Mouse (Mus musculus): ENCODE data around the gene Ciapin1. TPM values are rescaled to one million over a fixed set of nuclear protein-coding genes. Genes with fewer than 3 reads are reported as not detected.

Ciapin1 gene
- polyA plus RNA-seq (2012; rRNA removed) = 16.7 and 32.0 TPM in 2 replicates

DNA sequence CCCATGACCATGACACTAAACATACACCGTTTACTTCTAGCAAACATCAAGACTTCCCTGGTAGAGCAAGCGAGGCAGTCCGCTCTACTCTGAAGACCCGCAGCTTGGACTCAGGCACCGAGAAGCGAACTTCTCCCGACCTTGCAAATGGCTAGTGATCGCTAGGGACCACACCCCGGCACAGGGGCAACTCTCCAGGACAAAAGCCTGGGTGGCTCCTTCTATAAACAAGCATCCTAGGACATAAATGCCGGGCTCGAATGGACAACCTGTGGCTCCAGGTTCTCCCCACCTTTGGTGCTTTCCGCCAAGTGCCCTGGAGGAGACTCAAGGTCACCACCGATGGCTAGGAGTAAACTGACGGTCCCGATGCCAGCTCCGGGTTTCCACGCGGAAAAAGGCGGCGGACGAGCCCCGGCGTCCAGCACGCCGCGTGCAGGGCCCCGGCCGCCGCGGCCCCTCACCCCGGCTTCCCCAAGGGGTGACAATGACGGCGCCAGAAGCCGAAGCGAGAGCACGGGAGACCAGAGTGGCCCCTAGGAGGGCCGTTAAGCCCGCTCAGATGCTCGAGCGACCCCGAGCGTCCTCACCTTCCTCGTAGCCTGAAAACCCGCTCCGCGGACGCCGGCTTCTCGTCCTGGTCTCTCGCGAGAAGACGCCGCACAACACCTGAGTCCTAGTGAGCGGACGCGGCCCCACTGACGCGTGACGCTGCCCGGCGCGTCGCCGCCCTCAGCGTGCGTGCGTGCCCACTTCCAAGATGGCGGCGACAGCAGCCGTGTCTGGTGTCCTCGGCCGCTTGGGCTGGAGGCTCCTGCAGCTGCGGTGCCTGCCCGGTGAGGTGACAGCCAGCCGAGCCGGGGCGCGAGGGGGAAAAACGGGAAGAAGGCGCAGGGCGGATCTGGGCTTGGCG, at the start of gene Ciapin1, which contains the start of gene Coq9:
TSS of gene Ciapin1 (minus strand) at position 697 of the 913 bp plus-strand sequence.
TSS of gene Coq9 (plus strand) at position 660 of the 913 bp plus-strand sequence.
- H3K27me3 ChIP-seq (ENCODE audit: control insufficient read depth, insufficient read depth, low read length) = no peaks in the 10 kb centered on the region
- TF ChIP-seq CTCF (IDR thresholded peaks at IDR 0.05; ENCODE audit: extremely low read depth, insufficient read length, insufficient replicate concordance, low read depth, low read length) (no peak), POLR2A (IDR thresholded peaks at IDR 0.05; ENCODE audit: low read depth, low read length) (peak; percentile 86)
- peaks cover 5% of the 10 kb centered on the region for H3K4me1 ChIP-seq (ENCODE audit: control insufficient read depth, insufficient read depth, insufficient read length, low read length)
- under 1% methylated on average over 82 of the region's 82 CpGs for WGBS
- peak within 1 kb of the TSS; percentile 87 for H3K4me3 ChIP-seq (ENCODE audit: low read depth, low read length)
- H3K36me3 ChIP-seq (ENCODE audit: control insufficient read depth, insufficient read depth, low read length) = peaks cover 5% of the 10 kb centered on the region
- peak within 1 kb of the TSS; percentile 95 for H3K27ac ChIP-seq (ENCODE audit: insufficient read depth, low read depth, low read length)

DNA sequence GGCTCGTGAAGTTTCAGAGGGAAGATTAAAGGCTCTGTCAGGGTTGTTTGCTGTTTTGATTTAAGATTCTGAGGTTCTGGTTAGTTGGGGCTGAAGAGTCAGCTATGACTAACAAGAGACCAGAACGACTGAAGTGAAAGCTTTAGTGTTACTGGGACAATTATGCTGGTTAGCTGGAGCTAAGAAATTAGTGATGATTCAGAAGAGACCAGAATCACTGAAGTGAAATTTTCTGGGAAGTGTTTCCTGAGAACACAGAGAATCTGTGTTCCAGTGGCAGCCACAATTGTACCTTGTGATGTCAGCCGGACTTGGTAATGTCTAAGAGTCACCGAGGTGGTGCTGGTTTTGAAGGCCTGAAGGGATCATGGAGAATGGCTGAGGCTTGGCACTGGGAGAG, 42.6 kb upstream of the Ciapin1 start:
- Histone ChIP-seq H3K4me1 (ENCODE audit: control insufficient read depth, insufficient read depth, insufficient read length, low read length) (peaks cover 6% of the 10 kb centered on the region; the same call in 1 of the 2 replicates), H3K27me3 (ENCODE audit: control insufficient read depth, insufficient read depth, low read length) (no peaks in the 10 kb centered on the region), H3K27ac (ENCODE audit: insufficient read depth, low read depth, low read length) (no peak overlapping the region), H3K36me3 (ENCODE audit: control insufficient read depth, insufficient read depth, low read length) (no peaks in the 10 kb centered on the region), H3K4me3 (ENCODE audit: low read depth, low read length) (no peak overlapping the region)
- WGBS = 78% methylated on average over 4 of the region's 4 CpGs
- TF ChIP-seq CTCF (IDR thresholded peaks at IDR 0.05; ENCODE audit: extremely low read depth, insufficient read length, insufficient replicate concordance, low read depth, low read length) = no peak
- no peak for TF ChIP-seq POLR2A (IDR thresholded peaks at IDR 0.05; ENCODE audit: low read depth, low read length)

DNA sequence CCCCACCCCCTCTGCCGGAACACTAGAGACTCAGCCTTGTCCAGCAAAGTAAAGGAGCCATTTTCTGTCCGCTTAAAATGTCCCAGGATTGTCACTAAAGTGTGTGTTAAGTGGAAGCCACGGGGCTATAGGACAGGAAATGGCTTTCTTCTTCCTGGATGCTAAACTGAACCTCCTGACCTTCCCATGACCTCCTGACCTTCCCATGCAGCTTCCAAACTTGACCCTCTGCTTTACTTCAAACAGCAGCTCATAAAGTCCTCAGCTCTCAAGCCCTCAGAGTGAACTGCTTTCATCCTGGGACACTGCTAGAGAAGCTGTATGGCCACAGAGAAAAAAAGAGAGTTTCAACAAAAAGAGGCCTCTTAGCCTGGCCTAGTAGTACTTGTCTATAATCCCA, 38.7 kb upstream of the Ciapin1 start:
- TF ChIP-seq CTCF (IDR thresholded peaks at IDR 0.05; ENCODE audit: extremely low read depth, insufficient read length, insufficient replicate concordance, low read depth, low read length) (no peak), POLR2A (IDR thresholded peaks at IDR 0.05; ENCODE audit: low read depth, low read length) (no peak)
- Histone ChIP-seq H3K4me1 (ENCODE audit: control insufficient read depth, insufficient read depth, insufficient read length, low read length) (peaks cover 21% of the 10 kb centered on the region), H3K27me3 (ENCODE audit: control insufficient read depth, insufficient read depth, low read length) (no peaks in the 10 kb centered on the region), H3K27ac (ENCODE audit: insufficient read depth, low read depth, low read length) (0 out of 2 replicates have a peak overlapping the region, but pooled peaks have one; percentile 73), H3K36me3 (ENCODE audit: control insufficient read depth, insufficient read depth, low read length) (0 out of 2 replicates have a peak, but pooled peaks cover 3% of the 10 kb centered on the region), H3K4me3 (ENCODE audit: low read depth, low read length) (no peak overlapping the region)
- 55% methylated on average over 3 of the region's 3 CpGs for WGBS

DNA sequence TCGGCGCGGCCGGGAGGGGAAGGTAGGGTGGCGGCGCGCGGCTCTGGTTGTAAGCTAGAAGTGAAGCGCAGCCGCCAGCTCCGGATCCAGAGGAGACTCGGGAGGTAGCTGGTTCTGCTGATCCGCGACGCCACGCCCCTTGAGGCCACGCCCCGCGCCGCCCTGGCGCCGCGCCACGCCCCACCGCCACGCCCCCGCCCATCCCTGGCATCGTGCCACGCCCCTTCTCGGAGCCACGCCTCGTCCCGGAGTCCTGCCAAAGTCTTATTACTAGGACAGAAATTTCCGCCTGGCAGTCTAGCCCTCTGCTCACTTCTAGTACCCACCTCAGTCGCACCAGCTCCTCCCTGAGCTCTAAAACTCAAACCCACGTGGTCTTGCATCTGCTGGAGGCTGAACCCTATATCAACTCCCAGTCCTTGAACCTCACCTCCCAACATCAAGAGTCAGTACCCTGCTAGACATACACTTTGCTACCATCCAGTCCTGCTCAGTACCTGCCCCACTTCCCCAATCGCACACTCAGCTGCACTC, 38.1 kb upstream of the Ciapin1 start, which contains the start of gene Dok4:
TSS of gene Dok4 (minus strand) at position 134 of the 534 bp plus-strand sequence.
- H3K27me3 ChIP-seq (ENCODE audit: control insufficient read depth, insufficient read depth, low read length) = no peaks in the 10 kb centered on the region
- under 1% methylated on average over 31 of the region's 37 CpGs for WGBS

DNA sequence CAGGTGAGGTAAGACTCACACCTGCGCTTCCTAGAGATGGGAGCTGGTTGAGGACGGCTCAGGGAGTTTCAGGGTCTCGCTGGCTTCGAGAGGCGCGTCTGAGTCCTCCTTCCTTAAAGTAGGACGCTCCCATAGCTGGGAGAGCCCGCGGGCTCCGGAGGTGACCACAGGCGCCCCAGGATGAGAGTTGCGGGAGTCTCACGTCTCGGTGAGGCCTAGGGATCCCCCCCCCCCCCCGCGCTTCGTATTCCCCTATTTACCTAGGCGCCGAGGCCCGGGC, 37.7 kb upstream of the Ciapin1 start:
- Histone ChIP-seq H3K27me3 (ENCODE audit: control insufficient read depth, insufficient read depth, low read length) (no peaks in the 10 kb centered on the region), H3K4me3 (ENCODE audit: low read depth, low read length) (peak overlapping the region; percentile 86), H3K4me1 (ENCODE audit: control insufficient read depth, insufficient read depth, insufficient read length, low read length) (peaks cover 21% of the 10 kb centered on the region), H3K27ac (ENCODE audit: insufficient read depth, low read depth, low read length) (peak overlapping the region; percentile 79), H3K36me3 (ENCODE audit: control insufficient read depth, insufficient read depth, low read length) (0 out of 2 replicates have a peak, but pooled peaks cover 3% of the 10 kb centered on the region)
- no peak for TF ChIP-seq CTCF (IDR thresholded peaks at IDR 0.05; ENCODE audit: extremely low read depth, insufficient read length, insufficient replicate concordance, low read depth, low read length)
- no peak for TF ChIP-seq POLR2A (IDR thresholded peaks at IDR 0.05; ENCODE audit: low read depth, low read length)
- WGBS = under 1% methylated on average over 20 of the region's 20 CpGs

More for the DNA sequence above, 38.1 kb upstream of the Ciapin1 start, which contains the start of gene Dok4:
- Histone ChIP-seq H3K36me3 (ENCODE audit: control insufficient read depth, insufficient read depth, low read length) (0 out of 2 replicates have a peak, but pooled peaks cover 3% of the 10 kb centered on the region), H3K4me3 (ENCODE audit: low read depth, low read length) (peak within 1 kb of the TSS; percentile 86), H3K4me1 (ENCODE audit: control insufficient read depth, insufficient read depth, insufficient read length, low read length) (peaks cover 21% of the 10 kb centered on the region), H3K27ac (ENCODE audit: insufficient read depth, low read depth, low read length) (peak within 1 kb of the TSS; percentile 79)
- peak; percentile 75; the same call in 1 of the 2 replicates for TF ChIP-seq POLR2A (IDR thresholded peaks at IDR 0.05; ENCODE audit: low read depth, low read length)
- TF ChIP-seq CTCF (IDR thresholded peaks at IDR 0.05; ENCODE audit: extremely low read depth, insufficient read length, insufficient replicate concordance, low read depth, low read length) = no peak

DNA sequence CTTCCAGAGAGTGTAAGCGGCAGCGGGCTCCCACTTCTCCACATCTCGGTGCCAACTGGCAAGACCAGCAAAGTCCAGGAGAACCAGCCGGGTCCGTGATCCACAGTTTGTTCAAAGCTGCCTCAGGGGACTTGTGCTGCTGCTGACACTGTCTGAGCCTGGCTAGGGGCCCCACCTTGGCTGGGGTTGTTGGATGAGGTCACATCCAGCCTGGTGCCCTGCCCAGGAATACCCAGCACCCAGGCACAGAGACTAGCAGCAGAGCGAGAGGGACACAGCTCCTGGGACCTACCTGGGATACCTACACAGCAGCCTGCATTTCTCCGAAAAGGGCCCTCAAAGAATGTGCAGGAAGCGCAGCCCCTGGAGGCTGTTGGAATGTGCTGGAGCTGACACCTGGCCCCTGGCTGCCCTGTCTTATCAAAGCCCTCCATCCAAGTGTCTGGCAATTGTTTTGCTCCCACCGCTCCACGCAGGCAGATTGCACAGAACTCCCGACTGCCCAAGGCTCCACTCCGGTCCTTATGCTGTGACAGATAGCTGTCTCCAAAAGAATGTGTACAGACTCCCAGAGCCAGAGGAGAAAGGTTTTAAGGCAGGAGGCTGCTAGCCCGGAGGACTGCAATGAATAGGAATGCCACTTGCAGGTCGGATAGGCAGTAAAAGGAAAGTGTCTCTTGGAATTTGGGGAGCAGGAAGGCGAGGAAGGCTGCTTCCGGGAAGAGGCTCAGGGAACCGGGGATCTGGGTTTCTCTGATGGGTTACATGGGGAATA, 37.1 kb upstream of the Ciapin1 start:
- TF ChIP-seq POLR2A (IDR thresholded peaks at IDR 0.05; ENCODE audit: low read depth, low read length) (peak; percentile 9; the same call in 1 of the 2 replicates), CTCF (IDR thresholded peaks at IDR 0.05; ENCODE audit: extremely low read depth, insufficient read length, insufficient replicate concordance, low read depth, low read length) (no peak)
- H3K27ac ChIP-seq (ENCODE audit: insufficient read depth, low read depth, low read length) = peak overlapping the region; percentile 79
- 0 out of 2 replicates have a peak, but pooled peaks cover 3% of the 10 kb centered on the region for H3K36me3 ChIP-seq (ENCODE audit: control insufficient read depth, insufficient read depth, low read length)
- 11% methylated on average over 17 of the region's 17 CpGs for WGBS
- H3K27me3 ChIP-seq (ENCODE audit: control insufficient read depth, insufficient read depth, low read length) = no peaks in the 10 kb centered on the region
- H3K4me3 ChIP-seq (ENCODE audit: low read depth, low read length) = peak overlapping the region; percentile 86
- H3K4me1 ChIP-seq (ENCODE audit: control insufficient read depth, insufficient read depth, insufficient read length, low read length) = peaks cover 27% of the 10 kb centered on the region
